Mouse (Mus musculus) kidney, adult 2 months (tissue): ENCODE results near the gene Drc3. TPM values are rescaled to one million over a fixed set of nuclear protein-coding genes. Genes with fewer than 3 reads are reported as not detected.

Source experiments
- DNase-seq: peaks from one replicate; pipeline ENCODE4 v3.0.0; 2021
- H3K27ac ChIP-seq: fragments of 200-500 bp; 2 replicates; pipeline ENCODE4 v1.5.1; 2012; ENCODE audit warnings: low read depth, low read length, control low read depth, inconsistent platforms; ENCODE audit not compliant: insufficient read depth
- H3K27me3 ChIP-seq: fragments of 200-500 bp; replicated peaks from 2 replicates; pipeline ENCODE4 v1.6.1; 2012; ENCODE audit warnings: mild to moderate bottlenecking, moderate library complexity, low read length, inconsistent platforms; ENCODE audit not compliant: control insufficient read depth, insufficient read depth
- H3K36me3 ChIP-seq: fragments of 200-500 bp; 2 replicates; pipeline ENCODE4 v1.6.1; 2012; ENCODE audit warnings: mild to moderate bottlenecking, moderate library complexity, low read length, inconsistent platforms; ENCODE audit not compliant: control insufficient read depth, insufficient read depth
- H3K4me1 ChIP-seq: fragments of 200-500 bp; 2 replicates; pipeline ENCODE4 v1.6.1; 2011; ENCODE audit warnings: low read length; ENCODE audit not compliant: control insufficient read depth, insufficient read depth
- H3K4me3 ChIP-seq: fragments of 200-500 bp; 2 replicates; pipeline ENCODE4 v1.5.1; 2011; ENCODE audit warnings: mild to moderate bottlenecking, low read depth, low read length, control low read depth; ENCODE audit not compliant: insufficient read depth
- CTCF ChIP-seq: fragments of 200-500 bp; conservative IDR thresholded peaks from 2 replicates; pipeline ENCODE4 v1.5.1; 2011; ENCODE audit warnings: low read depth, mild to moderate bottlenecking, control low read depth, low read length, moderate library complexity, mixed read lengths; ENCODE audit not compliant: insufficient read depth, insufficient read length
- POLR2A ChIP-seq: fragments of 200-500 bp; IDR thresholded peaks from one replicate; pipeline ENCODE4 v1.6.1; 2011; ENCODE audit warnings: low read depth, low read length, control low read depth
- WGBS: fragments of 180-500 bp; shearing (Covaris S2); methylation state at CpG from one replicate; pipeline ENCODE4 v1.1.7; 2018; 5-methylcytosine and 5-hydroxymethylcytosine counted together
- polyA plus RNA-seq: library from polyadenylated mRNA; depleted of rRNA; stranded (reverse); fragments of >200 nt; gene quantifications from 2 replicates; pipeline ENCODE4 v1.2.3, GENCODE M21; 2012; rRNA removed

Drc3 gene
- 2.6 and 2.8 TPM in 2 replicates for polyA plus RNA-seq

DNA sequence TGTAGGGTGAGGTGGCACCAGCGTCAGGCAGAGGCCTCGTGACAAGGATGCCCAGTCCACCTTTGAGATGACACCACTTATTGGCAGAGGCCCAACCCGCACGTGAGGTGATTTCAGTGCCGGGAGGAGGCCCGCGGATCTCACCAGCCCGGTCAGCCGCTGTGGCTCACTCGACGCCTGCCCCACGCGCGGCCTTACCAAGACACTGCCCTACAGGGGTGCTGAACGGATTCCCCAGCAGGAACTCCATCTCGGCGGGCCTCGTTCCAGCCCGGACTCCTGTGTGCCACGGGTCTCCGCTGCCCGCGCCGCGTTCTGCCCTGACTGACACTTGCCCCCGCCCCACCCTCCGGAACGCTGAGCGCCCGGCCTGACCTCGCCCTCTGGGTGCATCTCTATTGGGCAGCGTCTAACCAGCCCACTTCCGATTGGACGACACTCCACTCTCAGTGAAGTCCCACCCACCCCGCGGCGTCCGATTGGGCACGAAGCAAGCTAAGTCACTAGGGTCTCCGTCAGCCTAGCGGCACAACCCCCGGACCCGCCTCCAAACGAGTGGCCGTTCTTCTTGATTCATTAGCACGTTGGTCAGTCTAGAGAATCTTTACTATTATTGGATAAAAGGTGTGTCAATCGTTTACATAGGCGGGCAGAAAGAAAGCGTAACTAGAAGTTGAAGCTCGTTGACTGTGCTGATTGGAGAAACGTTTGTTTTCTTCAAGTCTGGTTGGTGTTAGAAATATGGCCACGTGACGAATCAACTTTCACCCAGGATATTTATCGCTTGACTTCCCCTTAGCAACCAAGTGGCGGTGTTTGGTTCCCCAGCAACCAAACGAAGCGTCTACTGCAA, at the start of gene Drc3, which contains the start of gene Tom1l2:
TSS of gene Drc3 (plus strand) at position 771 of the 853 bp plus-strand sequence.
TSS of gene Tom1l2 (minus strand) at position 347 of the 853 bp plus-strand sequence.
- no peak for TF ChIP-seq CTCF
- TF ChIP-seq POLR2A, result peak; percentile 53
- DNase-seq, result peak; percentile 100
- Histone ChIP-seq H3K27me3 (no peaks in the 10 kb centered on the region), H3K4me1 (peaks cover 9% of the 10 kb centered on the region), H3K4me3 (peak within 1 kb of the TSS; percentile 76), H3K27ac (peak within 1 kb of the TSS; percentile 74), H3K36me3 (no peaks in the 10 kb centered on the region)
- under 1% methylated on average over 57 of the region's 57 CpGs for WGBS

DNA sequence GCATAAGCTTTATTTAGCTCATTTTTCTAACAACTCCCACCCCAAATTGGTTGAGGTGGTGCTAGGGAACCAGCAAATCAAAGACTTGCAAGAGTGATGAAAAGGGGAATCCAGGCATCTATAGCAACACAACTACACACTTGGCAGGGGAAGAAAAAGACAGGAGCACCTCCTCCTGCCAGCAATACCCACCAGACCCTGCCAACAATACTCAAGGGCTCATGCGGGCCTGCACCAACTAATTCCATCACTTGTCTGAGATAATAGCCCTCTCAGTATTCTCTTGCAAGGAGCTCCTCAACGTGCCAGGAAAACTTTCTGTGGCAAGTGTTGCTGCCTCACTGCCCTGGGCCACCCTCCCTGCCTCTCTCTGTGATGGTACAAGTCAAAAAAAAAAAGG, 49.6 kb upstream of the Drc3 start:
- H3K27ac ChIP-seq, result no peak overlapping the region
- TF ChIP-seq POLR2A, result no peak

DNA sequence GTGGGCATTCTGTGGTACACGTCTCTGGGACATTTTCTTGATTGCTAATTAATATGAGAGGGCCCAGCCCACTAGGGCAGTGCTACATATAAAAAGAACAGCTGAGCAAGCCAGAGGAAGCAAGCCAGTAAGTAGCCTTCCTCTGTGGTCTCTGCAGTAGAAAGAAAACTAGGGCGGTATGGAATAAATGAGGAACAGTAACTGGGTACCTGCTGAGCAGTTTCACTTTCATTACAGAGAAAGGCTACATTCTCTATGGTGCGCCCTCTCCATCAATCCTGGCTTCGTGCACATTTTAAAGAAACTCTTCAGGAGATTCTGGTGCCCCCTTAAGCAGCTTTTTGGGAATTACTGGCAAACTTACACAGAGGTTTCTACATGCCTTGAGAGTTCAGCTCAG, 47.5 kb upstream of the Drc3 start:
- peaks cover 38% of the 10 kb centered on the region for H3K4me1 ChIP-seq
- TF ChIP-seq POLR2A (no peak), CTCF (no peak)
- H3K27ac ChIP-seq, result peak overlapping the region; percentile 34; the same call in 1 of the 2 replicates
- no peaks in the 10 kb centered on the region for H3K36me3 ChIP-seq
- WGBS, result 40% methylated on average over 4 of the region's 4 CpGs
- no peak for DNase-seq
- no peaks in the 10 kb centered on the region for H3K27me3 ChIP-seq
- H3K4me3 ChIP-seq, result no peak overlapping the region

More for the DNA sequence above, 49.6 kb upstream of the Drc3 start:
- WGBS, result 73% methylated on average over 2 of the region's 2 CpGs
- Histone ChIP-seq H3K27me3 (no peaks in the 10 kb centered on the region), H3K4me3 (no peak overlapping the region), H3K4me1 (peaks cover 39% of the 10 kb centered on the region), H3K36me3 (no peaks in the 10 kb centered on the region)
- DNase-seq, result no peak

DNA sequence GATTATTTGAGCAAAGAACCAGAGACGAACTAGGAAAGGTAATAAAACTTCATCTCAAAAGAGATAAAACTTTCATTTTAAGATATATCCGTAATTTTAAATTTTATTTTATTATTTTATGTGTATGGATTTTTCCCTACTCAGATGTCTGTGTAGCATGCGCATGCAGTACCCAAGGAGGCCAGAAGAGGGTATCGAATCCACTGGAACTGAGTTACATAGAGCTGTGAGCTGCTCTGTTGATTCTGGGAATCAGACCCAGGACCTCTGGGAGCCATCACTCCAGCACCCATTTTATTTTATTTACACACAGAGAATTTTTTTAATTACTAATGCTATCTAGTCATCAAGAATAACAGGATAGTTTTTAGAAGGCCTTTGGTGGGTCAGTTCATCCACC, 46.3 kb upstream of the Drc3 start:
- Histone ChIP-seq H3K27ac (peak overlapping the region; percentile 91), H3K4me1 (peaks cover 46% of the 10 kb centered on the region), H3K27me3 (no peaks in the 10 kb centered on the region), H3K4me3 (no peak overlapping the region), H3K36me3 (no peaks in the 10 kb centered on the region)
- DNase-seq, result peak; percentile 68
- WGBS, result 86% methylated on average over 4 of the region's 4 CpGs
- TF ChIP-seq POLR2A, result no peak
- peak; percentile 66 for TF ChIP-seq CTCF

DNA sequence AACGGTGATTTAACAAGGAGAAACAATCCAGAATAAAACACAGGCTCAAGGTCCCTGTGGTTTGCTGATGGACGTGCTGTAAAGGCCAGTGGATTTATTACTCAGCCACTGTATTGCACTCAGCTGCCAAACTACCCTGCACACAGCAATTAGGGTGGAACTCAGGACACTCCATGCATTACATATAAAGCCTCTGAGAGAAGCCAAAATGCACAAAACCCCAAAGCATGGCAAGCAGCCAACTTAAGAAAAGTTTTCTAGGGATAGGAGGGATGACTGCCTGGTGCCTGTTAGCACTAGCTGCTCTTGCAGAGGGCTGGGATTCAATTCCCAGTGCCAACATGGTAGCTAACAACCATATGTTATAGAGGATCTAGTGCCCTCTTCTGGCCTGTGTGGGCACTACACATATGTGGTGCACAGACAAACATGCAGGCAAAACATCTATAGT, 45.7 kb upstream of the Drc3 start:
- peaks cover 44% of the 10 kb centered on the region for H3K4me1 ChIP-seq
- no peaks in the 10 kb centered on the region for H3K27me3 ChIP-seq
- no peak overlapping the region for H3K4me3 ChIP-seq
- WGBS, result 68% methylated on average over 2 of the region's 2 CpGs
- no peaks in the 10 kb centered on the region for H3K36me3 ChIP-seq
- peak overlapping the region; percentile 91 for H3K27ac ChIP-seq
- TF ChIP-seq POLR2A (no peak), CTCF (peak; percentile 42)
- peak; percentile 55 for DNase-seq

DNA sequence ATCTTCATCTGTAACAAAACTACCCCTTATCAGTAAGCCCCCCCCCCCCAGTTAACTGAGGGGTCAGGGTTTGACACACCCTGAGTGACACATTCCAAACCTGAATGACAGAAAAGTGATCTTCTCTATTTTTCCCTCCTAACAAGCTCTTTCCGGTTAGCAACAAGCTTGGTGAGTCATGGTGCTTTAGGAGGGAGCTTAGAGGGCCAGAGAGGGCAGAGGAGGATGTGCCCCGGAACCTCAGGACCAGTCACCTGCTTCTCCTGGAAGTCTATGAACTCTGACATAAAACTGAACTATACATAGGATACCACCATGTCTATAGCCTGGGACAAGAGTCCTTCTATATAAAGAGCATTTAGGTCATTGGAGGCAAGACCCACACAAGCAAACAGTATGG, 45.1 kb upstream of the Drc3 start:
- WGBS, result 22% methylated on average over 2 of the region's 2 CpGs
- no peaks in the 10 kb centered on the region for H3K36me3 ChIP-seq
- H3K4me3 ChIP-seq, result no peak overlapping the region
- H3K27me3 ChIP-seq, result no peaks in the 10 kb centered on the region
- DNase-seq, result no peak
- H3K4me1 ChIP-seq, result peaks cover 44% of the 10 kb centered on the region
- H3K27ac ChIP-seq, result peak overlapping the region; percentile 91
- TF ChIP-seq CTCF (no peak), POLR2A (no peak)

DNA sequence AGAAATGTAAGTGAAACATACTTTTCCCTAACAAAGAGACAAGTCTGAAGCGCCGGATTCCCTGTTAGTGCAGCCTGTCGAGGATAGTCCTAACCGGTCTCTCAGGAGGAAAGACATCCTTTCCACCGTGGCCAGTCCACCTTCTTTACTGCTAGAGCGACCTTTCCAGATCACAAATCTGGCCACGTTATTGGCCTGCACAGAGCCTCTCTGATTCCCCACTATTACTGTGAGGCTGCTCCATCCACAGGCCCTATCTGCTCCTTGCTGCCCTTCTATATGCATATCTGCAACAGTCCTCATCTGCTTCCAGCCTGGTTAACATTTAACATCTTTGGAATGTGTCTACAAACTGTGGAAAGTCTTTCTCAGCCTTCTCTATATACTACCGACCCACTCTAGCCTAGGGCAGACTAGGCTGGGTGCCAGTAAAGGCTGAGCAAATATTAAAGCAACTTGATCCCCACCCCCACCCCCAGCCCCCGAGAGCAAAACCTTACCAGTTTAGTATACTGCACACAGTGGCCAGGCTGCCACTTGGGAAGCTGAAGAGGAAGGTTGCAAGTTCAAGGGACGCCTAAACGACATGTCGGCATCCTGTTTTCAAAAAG, 44.5 kb upstream of the Drc3 start:
- peaks cover 44% of the 10 kb centered on the region for H3K4me1 ChIP-seq
- 13% methylated on average over 12 of the region's 12 CpGs for WGBS

More for the DNA sequence above, 44.5 kb upstream of the Drc3 start:
- Histone ChIP-seq H3K27me3 (no peaks in the 10 kb centered on the region), H3K36me3 (no peaks in the 10 kb centered on the region), H3K27ac (peak overlapping the region; percentile 91), H3K4me3 (no peak overlapping the region)
- peak; percentile 89 for DNase-seq
- TF ChIP-seq POLR2A (no peak), CTCF (no peak)
